Mouse (Mus musculus): ENCODE data around the gene Ncor2.

- TF ChIP-seq POLR2A (IDR thresholded peaks at IDR 0.05; ENCODE audit: low read depth, low read length) = no peak
- TF ChIP-seq CTCF (IDR thresholded peaks at IDR 0.05; ENCODE audit: extremely low read depth, insufficient read length, insufficient replicate concordance, low read depth, low read length) = no peak
Observed at GRCm38 (mm10) chr5:125132069-125132468, 47.0 kb downstream of the Ncor2 start.
